Mouse (Mus musculus) T-helper 1 cell (primary cell): ENCODE measurements around the gene Llgl2.
"Not testable (repeated sequence)": the region's sequence is repeated elsewhere in the genome, so short reads cannot be mapped to it uniquely, and the experiment has no call there.

Experiments
- in situ Hi-C: fragments of 300-600 bp; cut with MboI, MseI; formaldehyde crosslinking; loops from one replicate; pipeline ENCODE4 v1.15.1; 2025; ENCODE audit warnings: high pct_unique_total_duplicates

The Llgl2 gene

GRCm38 (mm10) chr11:115833021-115833513 is 9.2 kb downstream of the Llgl2 start:
- in situ Hi-C loops = no loop called here

- in situ Hi-C loops = no loop called here
These were observed 10.2 kb downstream of the Llgl2 start for GRCm38 (mm10) chr11:115834033-115834432.

GRCm38 (mm10) chr11:115836656-115837395 is 13.0 kb downstream of the Llgl2 start:
- in situ Hi-C loops = no loop called here

- in situ Hi-C loops = no loop called here
These were observed 13.9 kb downstream of the Llgl2 start for GRCm38 (mm10) chr11:115837606-115838345.

GRCm38 (mm10) chr11:115838895-115839311 is 15.1 kb downstream of the Llgl2 start:
- in situ Hi-C loops = no loop called here

- in situ Hi-C loops = no loop called here
These were observed 15.9 kb downstream of the Llgl2 start for GRCm38 (mm10) chr11:115839732-115840131.

- in situ Hi-C loops = no loop called here
These were observed 17.2 kb downstream of the Llgl2 start for GRCm38 (mm10) chr11:115841044-115841443.

GRCm38 (mm10) chr11:115841961-115842550 is 18.2 kb downstream of the Llgl2 start:
- in situ Hi-C loops = no loop called here

- in situ Hi-C loops = no loop called here
These were observed 19.5 kb downstream of the Llgl2 start for GRCm38 (mm10) chr11:115843141-115843890.

GRCm38 (mm10) chr11:115843891-115844239 is 20.0 kb downstream of the Llgl2 start:
- in situ Hi-C loops = no loop called here

GRCm38 (mm10) chr11:115844240-115844639 is 20.4 kb downstream of the Llgl2 start:
- in situ Hi-C loops = no loop called here

- in situ Hi-C loops = no loop called here
These were observed 22.0 kb downstream of the Llgl2 start for GRCm38 (mm10) chr11:115845819-115846218.

- in situ Hi-C loops = no loop called here
These were observed 30.8 kb downstream of the Llgl2 start for GRCm38 (mm10) chr11:115854674-115855073.

- in situ Hi-C loops = not testable (repeated sequence)
These were observed 33.3 kb downstream of the Llgl2 start for GRCm38 (mm10) chr11:115857146-115857545.

- in situ Hi-C loops = no loop called here
These were observed 34.1 kb downstream of the Llgl2 start for GRCm38 (mm10) chr11:115857936-115858335.

GRCm38 (mm10) chr11:115858354-115858753 is 34.5 kb downstream of the Llgl2 start, which contains the start of gene Myo15b:
Gene Myo15b, plus strand, starts transcription at chr11:115858406.
- in situ Hi-C loops = no loop called here

GRCm38 (mm10) chr11:115859143-115859945 is 35.5 kb downstream of the Llgl2 start:
- in situ Hi-C loops = no loop called here

GRCm38 (mm10) chr11:115863895-115864294 is 40.0 kb downstream of the Llgl2 start:
- in situ Hi-C loops = no loop called here

GRCm38 (mm10) chr11:115869393-115869792 is 45.5 kb downstream of the Llgl2 start:
- in situ Hi-C loops = no loop called here

GRCm38 (mm10) chr11:115872437-115872836 is 48.6 kb downstream of the Llgl2 start:
- in situ Hi-C loops = no loop called here

GRCm38 (mm10) chr11:115875935-115876334 is 52.1 kb downstream of the Llgl2 start:
- in situ Hi-C loops = no loop called here
